Mouse (Mus musculus) limb, embryonic 14.5 days (tissue): Measurements from ENCODE around the gene Col5a1. TPM values are rescaled to one million over a fixed set of nuclear protein-coding genes. Genes with fewer than 3 reads are reported as not detected.
A peak's percentile ranks its signal among the peaks of the same experiment; 100 is the strongest.

Source experiments
- ATAC-seq: fragments of 200-750 bp; cut with Nextera tagmentation; 2 replicates; pipeline ENCODE4 v1.8.0; 2017; ENCODE audit warnings: low read depth, moderate number of reproducible peaks, moderate TSS enrichment; ENCODE audit not compliant: low FRiP score
- DNase-seq: peaks from one replicate; pipeline ENCODE4 v3.0.0-alpha.2; 2015; ENCODE audit warnings: low spot score
- H3K27ac ChIP-seq: fragments of 300-500 bp; sonication (generic); replicated peaks from 2 replicates; pipeline ENCODE4 v1.5.1; 2014; ENCODE audit warnings: low read depth, mild to moderate bottlenecking, low read length, moderate library complexity, mixed read lengths
- H3K27me3 ChIP-seq: fragments of 300-500 bp; sonication (generic); 2 replicates; pipeline ENCODE4 v1.6.1; 2014; ENCODE audit warnings: low read length, mixed read lengths; ENCODE audit not compliant: control insufficient read depth, insufficient read depth
- H3K36me3 ChIP-seq: fragments of 300-500 bp; sonication (generic); 2 replicates; pipeline ENCODE4 v1.6.1; 2014; ENCODE audit warnings: mild to moderate bottlenecking, low read length, moderate library complexity, mixed read lengths; ENCODE audit not compliant: control insufficient read depth, insufficient read depth
- H3K4me1 ChIP-seq: fragments of 300-500 bp; sonication (generic); 2 replicates; pipeline ENCODE4 v1.6.1; 2014; ENCODE audit warnings: antibody characterized with exemption, low read length, mixed read lengths; ENCODE audit not compliant: control insufficient read depth, insufficient read depth
- H3K4me2 ChIP-seq: fragments of 300-500 bp; sonication (generic); replicated peaks from 2 replicates; pipeline ENCODE4 v1.6.1; 2014; ENCODE audit warnings: low read depth, mild to moderate bottlenecking, low read length, moderate library complexity; ENCODE audit not compliant: severe bottlenecking
- H3K4me3 ChIP-seq: fragments of 300-500 bp; sonication (generic); replicated peaks from 2 replicates; pipeline ENCODE4 v1.5.1; 2014; ENCODE audit warnings: low read length
- H3K9ac ChIP-seq: fragments of 300-500 bp; sonication (generic); 2 replicates; pipeline ENCODE4 v1.6.1; 2014; ENCODE audit warnings: mild to moderate bottlenecking, low read depth, low read length, moderate library complexity; ENCODE audit not compliant: severe bottlenecking
- H3K9me3 ChIP-seq: fragments of 300-500 bp; sonication (generic); 2 replicates; pipeline ENCODE4 v1.6.1; 2016; ENCODE audit warnings: low read length; ENCODE audit not compliant: control insufficient read depth
- POLR2A ChIP-seq: fragments of 200-500 bp; IDR thresholded peaks from 2 replicates; pipeline ENCODE4 v1.8.0; 2012; ENCODE audit warnings: inconsistent platforms, mild to moderate bottlenecking, moderate library complexity, borderline replicate concordance; ENCODE audit not compliant: insufficient read depth, insufficient read length; ENCODE audit errors: extremely low read depth
- WGBS: fragments of 180-500 bp; shearing (Covaris S2); extraction: QIAGEN DNeasy Blood & Tissue Kit; methylation state at CpG from one replicate; pipeline ENCODE4 v1.1.7; 2014; 5-methylcytosine and 5-hydroxymethylcytosine counted together
- polyA plus RNA-seq, 2 experiments: library from polyadenylated mRNA; depleted of rRNA in 1 of 2; stranded (reverse) in 1 of 2; unstranded in 1 of 2; fragments of >200 nt; fragmentation: Nextera tagmentation in 1 of 2; extraction: Ambion mirVana in 1 of 2; gene quantifications; 2 replicates each; pipeline versions ENCODE4 v1.2.1 to v1.2.3; 2012 to 2014

The Col5a1 gene
- polyA plus RNA-seq, 2 experiments, result 256 to 304 TPM

DNA sequence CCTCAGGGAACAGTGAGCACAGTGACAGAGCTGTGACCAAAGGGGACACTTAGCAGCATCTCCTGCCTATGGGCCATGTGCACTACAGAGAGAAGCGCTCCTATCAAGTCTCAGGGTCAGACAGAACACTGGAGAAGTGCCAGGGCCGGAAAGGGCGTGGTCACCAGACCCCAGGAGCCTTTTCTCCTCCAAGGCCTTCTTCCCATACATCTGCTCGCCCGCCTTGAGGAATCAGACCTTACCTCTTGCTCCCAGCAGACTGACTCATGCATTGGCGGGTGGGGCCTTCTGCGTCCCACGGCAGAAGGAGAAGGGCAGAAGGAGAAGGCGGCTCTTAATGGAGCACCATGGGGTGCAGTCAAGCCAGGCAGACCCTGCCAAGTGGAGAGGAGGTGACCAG is 145.6 kb downstream of the Col5a1 start:
- no peak for ATAC-seq
- no peaks in the 10 kb centered on the region for H3K9me3 ChIP-seq
- H3K9ac ChIP-seq, result no peak overlapping the region
- no peak overlapping the region for H3K27ac ChIP-seq
- no peak for TF ChIP-seq POLR2A
- H3K27me3 ChIP-seq, result no peaks in the 10 kb centered on the region
- H3K36me3 ChIP-seq, result peaks cover 99% of the 10 kb centered on the region
- H3K4me1 ChIP-seq, result peaks cover under 1% of the 10 kb centered on the region; the same call in 1 of the 2 replicates
- WGBS, result 80% methylated on average over 7 of the region's 9 CpGs
- no peak overlapping the region for H3K4me2 ChIP-seq
- no peak for DNase-seq
- H3K4me3 ChIP-seq, result no peak overlapping the region

DNA sequence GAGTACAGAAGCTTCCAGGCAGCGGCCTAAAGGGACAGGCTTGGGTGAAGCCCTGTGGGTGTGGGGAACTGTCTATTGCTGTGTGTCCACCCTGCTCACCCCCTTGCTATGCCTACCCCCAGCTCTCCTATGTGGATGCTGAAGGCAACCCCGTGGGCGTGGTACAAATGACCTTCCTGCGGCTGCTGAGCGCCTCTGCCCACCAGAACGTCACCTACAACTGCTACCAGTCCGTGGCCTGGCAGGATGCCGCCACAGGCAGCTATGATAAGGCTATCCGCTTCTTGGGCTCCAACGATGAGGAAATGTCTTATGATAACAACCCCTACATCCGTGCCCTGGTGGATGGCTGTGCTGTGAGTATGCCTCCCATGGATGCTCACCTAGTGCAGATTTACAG is 146.2 kb downstream of the Col5a1 start:
- Histone ChIP-seq H3K27me3 (no peaks in the 10 kb centered on the region), H3K4me2 (no peak overlapping the region), H3K4me3 (no peak overlapping the region), H3K27ac (no peak overlapping the region), H3K9ac (no peak overlapping the region), H3K36me3 (peaks cover 99% of the 10 kb centered on the region), H3K9me3 (no peaks in the 10 kb centered on the region), H3K4me1 (peaks cover 6% of the 10 kb centered on the region)
- TF ChIP-seq POLR2A, result no peak
- WGBS, result 91% methylated on average over 11 of the region's 11 CpGs
- DNase-seq, result no peak
- no peak for ATAC-seq

DNA sequence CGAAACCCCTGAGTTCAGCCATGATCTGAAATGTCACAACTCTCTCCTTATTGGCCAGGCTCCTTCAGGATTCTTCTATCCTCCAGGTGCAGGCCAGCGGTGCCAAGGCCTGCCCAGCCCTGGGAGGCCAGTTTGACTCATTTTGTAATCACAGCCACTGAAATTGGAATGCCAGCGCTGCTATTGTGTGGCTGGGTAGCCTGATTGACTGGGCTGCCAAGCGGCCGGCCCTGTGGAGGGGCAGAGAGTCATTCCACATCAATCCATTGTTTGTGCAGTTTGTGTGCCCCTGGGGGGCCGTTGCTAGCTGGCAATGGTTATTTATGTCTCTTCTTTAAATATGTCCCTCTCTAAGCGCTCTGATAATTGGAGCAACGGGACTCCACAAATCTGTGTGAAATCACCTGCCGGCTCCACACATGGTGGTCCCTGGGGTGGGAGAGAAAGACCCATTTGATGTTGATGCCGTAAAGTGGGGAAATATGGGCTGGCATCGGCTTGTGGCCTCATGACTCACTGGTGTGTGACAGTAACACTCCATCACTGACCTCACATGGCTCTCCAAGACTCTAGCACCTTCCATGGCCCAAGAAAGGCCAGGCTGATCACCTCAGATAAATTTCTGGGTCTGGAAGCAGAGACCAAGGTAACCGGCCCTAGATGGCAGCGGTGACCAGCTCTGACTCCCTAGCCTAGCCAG is 147.9 kb downstream of the Col5a1 start:
- Histone ChIP-seq H3K36me3 (peaks cover 96% of the 10 kb centered on the region), H3K27ac (no peak overlapping the region), H3K4me3 (no peak overlapping the region), H3K27me3 (no peaks in the 10 kb centered on the region), H3K4me1 (peaks cover 9% of the 10 kb centered on the region), H3K9me3 (no peaks in the 10 kb centered on the region), H3K4me2 (no peak overlapping the region), H3K9ac (no peak overlapping the region)
- no peak for ATAC-seq
- no peak for DNase-seq
- 71% methylated on average over 13 of the region's 13 CpGs for WGBS
- no peak for TF ChIP-seq POLR2A

DNA sequence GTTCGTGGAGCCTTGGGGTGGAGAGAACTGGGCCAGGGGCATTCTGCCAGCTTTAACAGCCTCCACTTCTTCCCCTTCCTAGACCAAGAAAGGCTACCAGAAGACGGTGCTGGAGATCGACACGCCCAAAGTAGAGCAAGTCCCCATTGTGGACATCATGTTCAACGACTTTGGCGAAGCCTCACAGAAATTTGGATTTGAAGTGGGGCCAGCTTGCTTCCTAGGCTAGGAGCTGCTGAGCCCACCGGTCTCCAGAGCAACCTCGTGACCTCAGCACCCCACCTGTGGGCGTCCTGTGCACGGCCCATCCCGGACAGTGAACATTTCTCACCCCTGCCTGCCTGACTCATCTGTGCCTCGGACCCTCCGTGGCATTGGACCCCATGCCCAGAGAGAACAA is 150.6 kb downstream of the Col5a1 start:
- Histone ChIP-seq H3K36me3 (peaks cover 82% of the 10 kb centered on the region), H3K9ac (no peak overlapping the region), H3K4me2 (no peak overlapping the region), H3K9me3 (no peaks in the 10 kb centered on the region), H3K27ac (no peak overlapping the region), H3K4me1 (peaks cover 9% of the 10 kb centered on the region), H3K27me3 (no peaks in the 10 kb centered on the region), H3K4me3 (no peak overlapping the region)
- TF ChIP-seq POLR2A, result no peak
- DNase-seq (no peak), ATAC-seq (no peak)
- WGBS, result 80% methylated on average over 13 of the region's 13 CpGs

DNA sequence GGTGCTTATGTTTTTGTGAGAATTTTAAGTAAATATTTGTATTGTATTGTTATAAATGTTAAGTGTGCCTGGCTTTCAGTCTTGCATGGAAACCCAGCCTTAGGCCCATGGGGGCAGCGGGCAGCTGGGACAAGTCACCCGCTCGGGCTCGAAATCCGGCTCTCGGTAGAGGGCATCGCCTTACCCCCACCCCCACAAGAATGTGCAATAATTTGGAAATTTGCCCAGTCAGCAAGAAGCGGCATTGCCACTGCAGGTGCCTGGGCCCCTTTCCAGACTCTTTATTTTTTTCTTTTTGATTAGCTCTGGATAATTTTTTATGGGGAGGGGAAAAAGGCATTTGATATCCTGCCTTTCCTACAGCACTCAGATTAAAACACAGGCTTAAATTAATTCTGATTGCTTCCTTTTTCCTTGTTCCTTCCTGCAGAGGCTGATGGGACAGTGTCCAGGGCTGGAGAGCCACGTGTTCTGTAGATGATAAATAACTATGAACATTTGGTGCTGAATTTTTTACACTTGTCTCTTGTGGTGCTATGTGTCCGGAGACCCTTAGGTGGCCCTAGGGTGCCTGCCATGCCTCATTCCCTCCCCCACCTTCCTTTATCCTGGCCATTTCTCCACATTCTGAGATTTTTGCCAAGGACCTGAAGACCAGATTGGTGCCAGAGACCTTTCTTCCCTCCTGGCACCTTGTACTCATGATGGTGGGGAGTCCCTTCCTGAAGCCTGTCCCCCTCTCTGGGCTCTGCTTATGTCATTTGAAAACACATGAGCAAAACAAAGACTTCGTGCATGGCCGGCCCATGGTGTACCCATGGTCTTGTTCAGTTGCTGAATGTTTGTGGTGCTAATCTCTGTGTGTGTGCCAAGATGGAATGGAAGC is 151.5 kb downstream of the Col5a1 start:
- Histone ChIP-seq H3K4me2 (no peak overlapping the region), H3K4me3 (no peak overlapping the region), H3K27me3 (no peaks in the 10 kb centered on the region), H3K36me3 (peaks cover 72% of the 10 kb centered on the region), H3K27ac (no peak overlapping the region), H3K9me3 (no peaks in the 10 kb centered on the region), H3K4me1 (peaks cover 9% of the 10 kb centered on the region), H3K9ac (no peak overlapping the region)
- TF ChIP-seq POLR2A, result no peak
- ATAC-seq (peak; percentile 31; the same call in 1 of the 2 replicates), DNase-seq (peak; percentile 36)
- 69% methylated on average over 12 of the region's 12 CpGs for WGBS
